Mouse (Mus musculus) cerebellum, postnatal 25 days (tissue): Measurements from ENCODE around the gene Serinc4.
A peak's percentile ranks its signal among the peaks of the same experiment; 100 is the strongest.
"Not testable (repeated sequence)": the region's sequence is repeated elsewhere in the genome, so short reads cannot be mapped to it uniquely, and the experiment has no call there.

Source experiments
- DNase-seq, 2 experiments: peaks; one replicate each; pipeline ENCODE4 v3.0.0; 2021; ENCODE audit warnings: mixed read lengths in 2 of 2

Gene Serinc4

DNA sequence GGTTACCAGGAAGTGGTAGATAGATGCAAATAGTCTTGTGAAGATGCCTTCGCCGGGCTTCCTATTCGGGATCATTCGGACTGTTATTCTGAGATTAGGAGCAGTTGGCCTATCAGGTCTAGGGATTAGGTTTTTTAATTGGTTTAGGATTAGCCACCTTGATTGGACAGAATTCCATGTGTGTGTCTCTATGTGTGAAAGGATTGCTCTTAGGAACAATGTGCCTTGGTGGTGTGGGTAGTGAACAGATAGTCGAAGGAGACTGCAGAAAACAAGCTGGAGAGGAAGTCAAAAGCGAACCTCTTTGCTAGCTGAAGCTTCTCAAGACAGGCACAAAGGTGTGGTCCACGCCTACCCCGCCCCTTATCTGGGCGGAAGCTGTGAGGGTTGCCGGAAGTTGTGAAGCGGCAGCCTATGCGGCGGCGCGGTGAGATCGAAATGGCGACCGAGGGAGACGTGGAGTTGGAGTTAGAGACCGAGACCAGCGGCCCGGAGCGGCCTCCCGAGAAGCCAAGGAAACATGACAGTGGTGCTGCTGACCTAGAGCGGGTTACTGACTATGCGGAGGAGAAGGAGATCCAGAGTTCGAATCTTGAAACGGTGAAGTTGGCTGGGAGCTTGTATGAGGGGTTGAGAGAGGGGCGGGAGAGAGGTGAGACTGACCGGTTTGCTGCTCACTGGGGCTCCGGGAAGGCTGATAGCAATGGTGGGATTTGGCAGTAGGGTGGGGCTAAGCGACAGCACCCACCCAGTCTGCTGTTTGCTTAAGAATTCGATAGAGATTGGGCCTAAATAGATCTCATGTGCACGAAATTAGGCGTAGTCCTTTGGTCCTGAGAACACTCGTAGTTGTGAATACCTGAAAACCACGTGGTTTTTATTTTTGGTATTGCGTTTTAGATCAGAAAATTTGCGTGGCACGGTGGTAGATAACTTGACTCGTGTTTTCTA is at the start of gene Serinc4:
Gene Serinc4 (minus strand): TSS at position 90 of the 951 bp plus-strand sequence.
- peak; percentile 81 to 88 for DNase-seq

DNA sequence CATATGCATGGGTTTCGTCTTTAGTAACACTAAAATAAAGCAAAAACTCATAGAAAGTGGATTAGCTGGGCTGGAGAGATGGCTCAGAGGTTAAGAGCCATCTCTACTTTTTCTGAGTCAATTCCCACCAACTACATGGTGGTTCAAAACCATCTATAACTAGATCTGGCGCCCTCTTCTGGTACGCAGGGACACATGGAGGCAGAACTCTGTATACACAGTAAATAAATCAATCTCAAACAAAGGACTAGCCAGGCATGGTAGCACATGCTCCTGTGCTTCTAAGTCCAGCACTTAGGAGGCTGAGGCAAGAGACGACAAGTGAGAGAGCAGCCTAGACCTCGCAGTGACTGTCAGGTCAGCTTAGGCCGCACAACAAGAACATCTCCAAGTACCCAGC is 45.0 kb upstream of the Serinc4 start:
- not testable (repeated sequence) for DNase-seq

DNA sequence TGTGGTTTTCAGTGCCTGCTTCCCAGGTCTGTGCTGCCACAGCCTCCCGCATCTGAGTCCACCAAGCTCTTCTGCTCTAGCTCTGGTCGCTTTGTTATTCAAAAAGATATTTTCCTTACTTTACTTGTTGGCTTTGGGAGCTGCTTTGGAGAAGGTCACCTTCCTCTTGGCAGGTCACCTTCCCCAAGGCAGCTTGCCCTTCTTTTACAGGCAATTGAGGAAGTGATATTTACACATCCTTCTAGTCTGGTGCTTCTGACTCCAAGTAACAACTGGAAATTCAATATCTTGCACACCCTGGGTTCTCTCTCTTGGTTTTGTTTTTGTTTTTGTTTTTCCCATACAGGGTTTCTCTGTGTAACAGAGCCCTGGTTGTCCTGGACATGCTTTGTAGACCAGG is 27.8 kb upstream of the Serinc4 start:
- not testable (repeated sequence) for DNase-seq

DNA sequence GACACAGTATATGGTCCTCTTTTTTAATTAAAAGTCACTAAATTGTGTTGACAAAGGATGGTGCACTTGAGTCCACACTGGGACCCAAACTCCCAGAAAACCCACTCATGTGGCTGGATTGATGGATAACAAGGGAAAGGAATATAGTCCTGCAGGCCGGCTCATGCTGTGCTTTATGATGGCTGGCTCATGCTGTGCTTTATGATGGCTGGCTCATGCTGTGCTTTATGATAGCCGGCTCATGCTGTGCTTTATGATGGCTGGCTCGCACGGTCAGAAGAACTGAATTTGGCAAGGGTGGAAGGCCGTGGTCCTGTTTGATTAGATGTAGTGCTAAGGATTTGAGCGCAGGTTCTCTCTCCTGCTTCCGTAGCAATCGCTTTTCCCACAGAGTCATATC is 27.0 kb upstream of the Serinc4 start:
- DNase-seq = no peak

DNA sequence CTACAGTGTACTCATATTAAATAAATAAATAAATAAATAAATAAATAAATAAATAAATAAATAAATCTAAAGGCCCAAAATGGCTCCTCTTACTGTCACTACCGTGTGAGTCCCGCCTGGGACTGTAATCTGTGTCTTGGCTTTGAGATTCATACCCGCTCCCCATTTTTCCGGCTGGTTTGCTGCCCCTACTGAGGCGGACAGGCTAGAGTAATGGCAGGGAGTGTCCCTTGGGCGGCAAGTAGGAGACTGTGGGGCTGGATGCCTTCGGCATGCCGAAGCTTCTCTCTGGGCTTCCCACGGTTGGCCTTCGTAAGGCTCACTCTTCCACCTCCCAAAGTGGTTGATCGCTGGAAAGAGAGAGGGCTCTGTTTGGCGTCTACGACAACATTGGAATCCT is 24.3 kb upstream of the Serinc4 start:
- not testable (repeated sequence) for DNase-seq

DNA sequence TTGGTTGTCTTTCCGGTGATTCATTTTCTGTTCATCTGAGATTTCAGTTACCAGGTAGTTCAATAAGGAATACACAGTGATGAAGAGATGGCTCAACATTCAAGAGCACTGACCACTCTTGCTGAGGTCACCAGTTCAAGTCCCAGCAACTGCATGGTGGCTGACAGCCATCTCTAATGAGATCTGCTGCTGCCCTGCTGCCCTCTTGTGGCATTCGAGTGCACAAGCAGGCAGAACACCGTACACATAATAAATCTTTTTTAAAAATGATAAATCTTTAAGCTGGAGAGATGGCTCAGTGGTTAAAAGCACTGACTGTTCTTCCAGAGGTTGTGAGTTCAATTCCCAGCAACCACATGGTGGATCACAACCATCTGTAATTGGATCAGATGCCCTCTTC is 23.9 kb upstream of the Serinc4 start:
- peak in 1 of 2 experiments; percentile 16 for DNase-seq

DNA sequence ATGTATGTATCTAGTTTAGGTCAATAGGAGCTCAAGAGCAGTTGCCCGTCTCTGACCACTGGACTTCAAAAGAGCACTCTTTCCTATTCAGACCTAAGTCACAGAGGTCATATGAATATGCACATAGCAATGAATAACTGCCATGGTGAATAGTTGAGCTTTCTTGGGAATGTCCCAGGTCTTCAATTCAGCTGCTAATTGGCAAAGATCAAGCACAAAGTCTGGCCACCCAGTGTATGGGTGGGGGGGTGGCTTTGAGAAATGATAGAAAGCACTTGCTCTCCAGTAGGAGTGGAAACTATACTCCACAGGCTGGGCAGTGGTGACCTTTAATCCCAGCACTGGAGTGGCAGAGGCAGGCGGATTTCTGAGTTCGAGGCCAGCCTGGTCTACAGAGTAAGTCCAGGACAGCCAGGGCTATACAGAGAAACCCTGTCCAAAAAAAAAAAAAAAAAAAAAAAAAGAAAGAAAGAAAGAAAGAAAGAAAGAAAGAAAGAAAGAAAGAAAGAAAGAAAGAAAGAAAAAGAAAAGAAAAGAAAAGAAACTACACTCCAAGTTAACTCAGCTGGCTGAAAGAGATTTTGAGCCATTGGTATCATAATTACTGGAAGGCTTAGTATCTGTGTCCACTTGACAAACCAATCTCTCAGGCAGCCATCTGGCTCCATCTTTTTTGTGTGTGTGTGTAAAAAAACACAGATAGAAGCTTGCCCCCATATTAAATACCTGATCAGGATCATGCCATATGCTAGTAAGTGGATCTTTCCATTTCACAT is 21.1 kb upstream of the Serinc4 start:
- no peak for DNase-seq

DNA sequence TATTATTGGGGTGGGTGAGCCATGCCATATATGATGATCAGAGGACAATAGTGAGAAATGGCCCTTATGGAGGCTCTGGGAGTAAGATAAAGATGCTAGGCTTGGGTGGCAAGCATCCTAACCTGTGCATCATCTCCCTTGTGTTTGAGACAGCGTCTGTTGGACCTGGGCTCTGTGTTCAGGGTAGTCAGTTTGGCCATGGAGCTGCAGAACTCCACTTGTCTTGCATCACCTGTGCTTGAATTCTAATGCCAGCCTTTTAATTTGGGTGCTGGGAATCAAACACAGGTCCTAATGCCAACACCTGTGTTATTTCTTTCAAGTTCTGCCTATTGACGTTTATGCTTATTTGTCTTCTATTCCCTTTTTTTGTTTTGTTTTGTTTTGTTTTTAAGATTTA is 18.7 kb upstream of the Serinc4 start:
- not testable (repeated sequence) for DNase-seq

DNA sequence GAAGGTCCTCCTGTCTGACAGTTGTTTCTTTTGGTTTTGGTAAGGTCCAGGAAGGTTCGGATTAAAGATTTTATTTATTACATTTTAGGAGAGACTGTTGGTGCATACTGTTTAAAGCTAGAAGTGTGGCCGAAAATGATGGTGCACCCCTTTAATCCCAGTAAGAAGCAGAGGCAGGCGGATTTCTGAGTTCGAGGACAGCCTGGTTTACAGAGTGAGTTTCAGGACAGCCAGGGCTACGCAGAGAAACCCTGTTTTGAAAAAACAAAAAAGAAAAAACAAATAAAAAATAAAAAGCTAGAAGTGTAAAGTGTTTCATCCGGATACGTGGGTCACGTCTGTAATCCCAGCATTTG is 17.6 kb upstream of the Serinc4 start:
- DNase-seq = no peak

DNA sequence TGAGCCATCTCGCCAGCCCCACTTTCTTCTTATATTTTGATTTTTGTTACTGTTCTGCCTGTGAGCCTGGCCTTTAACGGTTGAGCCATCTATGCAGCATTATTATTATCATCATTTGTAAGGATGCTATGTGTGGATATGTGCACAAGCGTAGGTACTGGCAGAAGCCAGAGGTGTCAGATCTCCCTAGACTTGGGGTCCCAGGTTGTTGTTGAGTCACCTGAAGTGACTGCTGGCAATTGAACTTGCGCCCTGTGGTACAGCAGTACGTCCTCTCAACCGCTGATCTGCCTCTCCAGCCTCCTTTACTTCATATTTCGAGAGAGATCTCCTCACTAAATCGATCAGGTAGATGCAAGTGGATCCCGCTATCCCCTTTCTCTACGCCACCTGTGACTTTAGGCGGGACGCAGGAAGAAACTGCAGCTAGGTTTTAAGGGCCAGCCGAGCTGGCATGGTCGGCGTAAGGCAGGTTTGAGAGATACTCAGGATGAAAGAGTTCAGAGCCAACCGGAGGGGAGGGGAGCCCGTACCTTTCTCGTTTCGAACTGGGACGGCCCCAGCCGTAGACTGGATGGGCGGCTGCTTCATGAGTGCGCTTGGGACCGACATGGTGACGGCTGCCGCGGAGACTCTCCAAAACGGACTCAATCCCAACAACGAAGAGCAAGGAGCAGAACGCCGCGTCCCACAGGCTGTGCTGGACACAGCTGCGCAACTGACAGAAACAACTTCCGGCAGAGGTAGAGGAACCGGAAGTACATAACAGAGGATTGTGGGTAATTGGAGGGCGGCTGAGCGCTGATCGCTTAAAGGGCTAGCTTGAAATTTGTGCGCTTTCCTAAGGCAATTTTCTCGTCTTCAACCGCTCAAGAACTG is 17.0 kb upstream of the Serinc4 start, which contains the start of gene Mfap1b:
Gene Mfap1b (minus strand): TSS at position 767 of the 879 bp plus-strand sequence.
- peak; percentile 83 to 86 for DNase-seq

DNA sequence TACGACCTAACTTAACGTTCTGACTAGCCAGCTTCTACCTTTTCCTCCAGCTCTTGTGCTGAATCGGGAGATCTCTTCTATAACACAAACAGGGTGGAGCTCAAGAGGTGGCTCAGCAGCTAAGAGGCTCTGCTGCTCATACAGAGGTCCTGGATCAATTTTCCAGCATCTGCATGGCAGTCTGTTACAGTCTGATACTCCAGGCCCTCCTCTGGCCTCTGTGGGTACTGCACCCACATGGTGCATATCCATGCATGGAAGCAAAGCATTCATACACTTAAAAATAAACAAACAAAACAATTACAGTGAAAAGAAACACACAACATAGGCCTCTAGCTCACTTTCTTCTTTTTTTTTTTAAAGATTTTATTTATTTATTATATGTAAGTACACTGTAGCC is 16.2 kb upstream of the Serinc4 start:
- not testable (repeated sequence) for DNase-seq

DNA sequence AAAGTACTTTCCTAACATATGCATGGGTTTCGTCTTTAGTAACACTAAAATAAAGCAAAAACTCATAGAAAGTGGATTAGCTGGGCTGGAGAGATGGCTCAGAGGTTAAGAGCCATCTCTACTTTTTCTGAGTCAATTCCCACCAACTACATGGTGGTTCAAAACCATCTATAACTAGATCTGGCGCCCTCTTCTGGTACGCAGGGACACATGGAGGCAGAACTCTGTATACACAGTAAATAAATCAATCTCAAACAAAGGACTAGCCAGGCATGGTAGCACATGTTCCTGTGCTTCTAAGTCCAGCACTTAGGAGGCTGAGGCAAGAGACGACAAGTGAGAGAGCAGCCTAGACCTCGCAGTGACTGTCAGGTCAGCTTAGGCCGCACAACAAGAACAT is 12.4 kb upstream of the Serinc4 start:
- DNase-seq = not testable (repeated sequence)

DNA sequence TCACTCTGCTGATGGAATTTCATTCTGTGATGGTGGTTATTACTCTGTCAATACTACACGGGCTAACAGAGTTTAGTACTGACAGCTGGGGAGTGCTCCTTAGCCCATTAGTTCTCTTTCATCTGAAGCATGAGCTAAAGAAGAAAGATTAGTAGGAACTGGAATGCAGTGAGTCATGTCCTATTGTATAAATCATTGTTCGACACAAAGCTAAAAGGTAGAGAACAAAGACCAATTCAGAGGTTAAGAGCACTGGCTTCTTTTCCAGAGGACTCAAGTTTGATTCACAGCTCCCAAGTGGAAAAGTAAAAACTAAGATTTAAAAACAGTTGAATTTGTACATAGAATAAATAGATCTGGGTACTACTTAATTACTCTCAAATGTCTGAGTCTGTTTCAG is 3.5 kb upstream of the Serinc4 start:
- no peak for DNase-seq

DNA sequence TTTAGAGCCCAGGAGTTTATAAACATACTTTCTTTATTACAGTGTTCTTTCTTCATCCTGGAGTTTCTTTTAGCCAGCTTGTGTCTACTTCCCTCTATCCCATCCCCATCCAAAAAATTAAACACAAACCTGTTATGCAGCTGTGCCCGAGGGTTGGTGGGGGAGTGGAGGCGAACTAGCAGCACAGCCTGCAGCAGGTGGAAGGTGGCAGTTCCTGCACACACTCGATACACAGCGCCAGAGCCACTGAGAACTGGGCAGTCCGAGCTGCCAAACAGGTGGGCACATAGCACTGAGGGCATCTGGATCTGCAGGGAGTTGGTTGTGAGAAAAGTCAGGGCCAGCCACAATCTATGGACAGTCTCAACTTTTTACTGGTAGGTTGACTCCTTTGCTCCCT is 1.0 kb downstream of the Serinc4 start:
- DNase-seq = no peak

DNA sequence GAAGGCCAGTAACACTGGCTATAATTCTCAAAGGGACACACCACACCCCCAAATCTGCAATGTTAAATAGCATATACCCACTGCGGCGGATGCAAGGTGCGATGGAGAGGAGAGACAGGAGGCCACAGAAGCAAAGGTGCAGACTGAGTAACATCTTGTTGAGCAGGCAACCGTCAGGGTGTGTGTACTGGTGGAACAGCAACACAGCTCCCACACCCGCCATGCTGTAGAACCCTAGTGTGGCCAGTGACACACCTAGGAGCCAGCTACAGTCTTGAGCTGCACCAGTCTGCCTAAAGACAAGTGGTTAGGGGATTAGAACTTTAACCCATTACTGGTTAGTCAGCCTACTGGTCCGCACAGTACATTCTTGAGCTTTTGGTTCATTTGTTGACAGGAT is 2.7 kb downstream of the Serinc4 start:
- no peak for DNase-seq

DNA sequence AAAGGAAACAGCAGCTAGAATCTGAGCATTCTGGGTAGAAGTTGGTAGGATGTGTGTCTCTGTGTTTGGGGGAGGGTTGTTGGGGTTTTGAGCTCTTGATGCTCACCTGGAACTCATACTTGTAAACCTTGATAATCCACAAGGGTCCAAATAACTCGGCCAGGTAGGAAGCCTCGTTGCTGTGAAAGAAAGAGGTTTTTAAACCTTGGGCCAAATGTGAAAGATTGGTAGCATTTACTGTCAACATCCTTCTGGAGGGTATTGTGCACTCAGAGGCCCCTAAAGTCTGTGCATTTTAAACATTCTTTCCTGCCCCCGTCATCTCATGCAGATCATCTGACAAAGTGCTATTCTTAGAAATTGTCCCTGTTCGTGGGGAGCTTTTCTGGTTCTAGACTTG is 3.6 kb downstream of the Serinc4 start, which contains the start of gene Hypk:
Gene Hypk (plus strand): TSS at position 301 of the 400 bp plus-strand sequence.
- no peak for DNase-seq

DNA sequence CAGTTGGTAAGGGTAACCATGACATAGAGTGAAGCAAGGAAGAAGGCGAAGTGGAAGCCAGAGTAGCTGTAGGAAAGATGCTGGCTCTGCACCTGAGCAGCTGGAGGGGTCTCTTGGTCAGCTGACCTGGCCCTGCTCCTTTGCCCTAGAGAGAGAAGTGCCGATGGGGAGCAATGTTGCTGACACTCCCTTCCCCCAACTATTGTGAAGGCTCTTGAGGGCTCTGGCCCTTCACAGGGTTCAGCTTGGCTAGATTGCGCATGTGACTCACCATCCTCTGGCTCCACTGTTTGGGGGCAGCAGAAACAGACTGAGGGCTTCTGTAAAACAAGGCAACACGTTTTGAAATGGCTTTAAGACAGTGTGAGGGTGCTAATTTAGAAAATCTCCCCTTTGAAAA is 4.2 kb downstream of the Serinc4 start:
- DNase-seq = no peak

DNA sequence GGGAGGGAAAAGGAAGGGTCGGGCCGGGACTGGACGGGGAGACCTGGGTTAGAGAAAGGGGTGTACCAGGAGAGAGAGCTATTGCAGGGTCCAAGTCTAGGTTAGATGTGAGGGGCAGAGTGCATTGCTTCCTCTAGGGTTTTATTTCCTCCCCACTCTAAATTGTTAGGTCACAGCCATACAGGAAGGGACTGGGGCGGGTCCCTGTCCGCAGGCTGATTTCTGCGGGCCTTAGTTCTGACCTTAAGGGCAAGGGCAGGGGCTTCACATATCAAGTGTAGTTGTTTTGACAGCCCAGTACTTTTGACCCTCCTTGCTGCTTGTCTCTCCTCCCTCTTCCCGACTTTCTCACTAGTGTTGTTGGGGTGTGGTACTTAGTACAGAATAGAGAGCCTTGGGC is 6.5 kb downstream of the Serinc4 start:
- no peak for DNase-seq

DNA sequence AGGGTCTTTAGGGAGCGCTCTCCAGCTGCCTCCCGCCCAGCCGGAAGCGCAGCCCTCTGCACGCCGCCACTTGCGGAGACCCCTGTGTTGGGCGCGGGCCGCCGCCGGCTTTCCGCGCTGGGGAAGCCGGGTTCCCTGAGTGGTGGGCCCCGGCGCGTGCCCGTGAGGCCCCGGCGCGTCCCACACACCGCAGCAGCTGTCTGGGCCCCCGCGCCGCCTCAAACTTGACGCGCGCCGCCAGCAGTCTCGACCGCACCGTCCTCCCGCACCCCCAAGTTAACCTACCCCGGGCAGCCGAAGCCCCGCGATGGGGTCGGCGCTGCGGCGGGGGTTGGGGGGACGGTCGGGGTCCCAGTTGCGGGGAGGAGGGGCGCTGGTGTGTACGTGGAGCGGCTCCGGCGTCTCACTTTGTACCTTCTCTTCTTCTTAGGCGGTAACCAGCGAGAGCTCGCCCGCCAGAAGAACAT is 7.0 kb downstream of the Serinc4 start:
- no peak for DNase-seq

DNA sequence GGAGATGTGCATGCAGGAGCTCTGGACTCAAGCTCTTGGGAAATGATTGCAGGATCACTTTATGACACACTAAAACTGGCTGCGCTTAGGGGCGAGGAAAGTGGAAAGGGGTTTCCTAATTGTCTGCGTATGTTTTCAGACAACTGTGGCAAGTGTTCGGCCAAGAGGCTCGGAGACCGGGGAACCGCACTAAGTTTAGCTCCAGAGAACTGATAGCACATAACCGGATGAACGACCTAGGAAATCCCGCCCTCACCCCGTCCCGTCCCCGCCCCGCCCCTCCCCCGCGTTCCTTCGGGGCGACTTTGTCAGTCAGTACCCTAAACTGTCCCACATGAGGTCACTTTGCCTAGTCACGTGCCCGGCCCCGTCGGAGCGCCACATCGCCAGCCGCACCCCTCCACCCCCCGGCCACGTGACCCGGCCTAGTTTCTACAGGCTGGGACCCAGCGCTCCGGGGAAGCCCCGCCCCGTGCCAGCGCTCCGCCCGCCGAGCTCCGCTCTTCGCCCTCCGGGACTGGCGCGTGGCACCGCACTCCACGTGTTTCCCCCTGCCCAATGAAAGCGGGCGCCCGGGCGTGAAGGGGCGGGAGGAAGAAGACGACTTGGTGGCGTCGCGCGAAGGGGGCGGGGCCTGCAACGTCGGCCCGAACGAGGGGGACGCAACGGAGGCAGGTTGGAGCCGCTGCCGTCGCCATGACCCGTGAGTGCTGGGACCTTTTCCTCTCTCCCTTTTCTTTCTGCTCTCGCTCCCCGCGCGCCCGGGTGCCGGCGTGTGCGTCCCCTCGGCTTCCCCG is 7.6 kb downstream of the Serinc4 start, which contains the start of gene Serf2:
Gene Serf2 (plus strand): TSS at position 457 of the 797 bp plus-strand sequence.
- DNase-seq = peak; percentile 99

DNA sequence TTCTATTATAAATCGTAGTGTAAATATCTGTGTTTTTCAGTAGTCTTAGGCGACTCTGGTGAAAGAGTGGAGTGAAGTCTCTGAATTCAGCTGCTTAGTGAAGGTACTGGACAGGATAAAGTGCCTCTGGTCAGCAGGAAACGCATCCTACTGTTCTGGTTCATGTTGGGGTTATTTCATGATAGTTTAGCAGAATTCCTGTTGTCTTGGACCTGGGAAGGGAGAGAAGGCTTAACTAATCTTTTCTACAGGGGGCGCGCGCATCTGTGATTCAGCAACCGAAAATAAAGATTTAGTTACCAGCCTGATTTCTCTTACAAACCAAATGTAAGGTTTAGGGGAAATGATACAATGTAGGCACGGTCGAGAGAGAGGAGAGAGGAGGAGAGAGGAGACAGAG is 8.4 kb downstream of the Serinc4 start:
- DNase-seq = peak; percentile 19 to 37

DNA sequence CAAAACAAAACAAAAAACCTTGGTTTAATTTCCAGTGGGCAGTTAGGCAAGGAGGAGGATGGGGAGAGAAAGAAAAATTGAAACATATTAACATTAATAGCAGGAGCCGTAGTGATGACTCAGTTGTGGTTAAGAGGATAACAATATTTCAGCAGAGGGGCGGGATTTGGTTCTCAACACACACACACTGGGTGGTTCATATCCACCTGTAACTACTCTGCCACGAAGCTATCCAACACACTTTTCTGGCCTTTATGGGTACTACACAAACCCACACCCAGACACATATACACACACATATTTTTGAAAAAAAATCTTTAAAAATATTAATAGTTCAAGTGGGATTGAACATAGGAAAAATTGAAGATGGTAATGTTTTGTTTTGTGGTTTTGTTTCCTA is 9.6 kb downstream of the Serinc4 start:
- no peak for DNase-seq
